ENCODE assay signal across 8 mouse cellular contexts in the genomic region with DNA sequence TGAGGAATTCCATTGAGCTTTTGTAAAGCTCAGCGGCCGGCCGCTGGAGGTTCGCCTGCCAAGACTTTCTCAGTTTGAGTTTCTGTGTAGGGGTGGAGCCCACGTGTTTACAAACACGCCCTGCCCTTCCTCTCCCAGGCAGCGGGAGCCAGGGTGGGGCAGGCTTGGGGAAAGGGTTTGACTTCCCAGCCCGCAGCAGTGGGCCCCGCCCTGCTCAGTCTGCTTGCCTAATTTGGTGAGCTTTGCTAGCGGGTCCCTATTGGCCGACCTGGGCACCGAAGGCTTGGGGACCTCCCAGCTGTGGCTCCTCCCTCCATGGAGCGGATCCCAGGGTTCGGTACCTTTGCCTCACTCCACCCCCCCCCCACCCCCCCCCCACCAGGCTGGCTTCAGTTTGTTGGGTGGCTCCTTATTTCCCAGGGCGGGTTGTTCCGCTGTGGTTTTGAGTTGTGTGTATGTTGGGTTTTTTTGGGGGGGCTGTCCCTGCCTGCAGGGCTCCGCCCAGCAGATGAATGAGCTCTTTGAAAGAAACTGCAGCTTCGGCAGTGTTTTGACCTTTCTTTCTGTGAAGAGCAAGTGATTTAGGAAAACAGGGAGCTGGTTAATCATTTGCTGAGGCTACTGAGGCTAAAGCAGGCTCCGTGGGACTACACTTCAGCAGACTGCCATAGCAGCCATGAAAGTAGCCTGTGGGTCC. TPM values are rescaled to one million over a fixed set of nuclear protein-coding genes. Genes with fewer than 3 reads are reported as not detected.
DNase-seq lines count a peak whose midpoint lies in the region; ATAC-seq and TF ChIP-seq lines count a peak whose summit lies in the region.

No protein-coding gene starts in this region.

- H3K79me3 ChIP-seq in C2C12 (ENCODE audit: low read depth), result peaks cover 4% of the 10 kb centered on the region

- H3K9ac ChIP-seq in embryonic facial prominence, embryonic 14.5 days (ENCODE audit: low read depth, low read length), result peak overlapping the region; percentile 49
- H3K9ac ChIP-seq in liver, embryonic 14.5 days (replicated peaks), result peak overlapping the region; percentile 68
- H3K9ac ChIP-seq in stomach, embryonic 16.5 days (ENCODE audit: low read length), result peak overlapping the region; percentile 72

- peaks cover 44% of the 10 kb centered on the region for H3K79me2 ChIP-seq in C2C12 (ENCODE audit: control insufficient read depth, insufficient read depth)

- TF ChIP-seq EP300 in liver, embryonic 14.5 days (IDR thresholded peaks at IDR 0.05; ENCODE audit: low read depth), result no peak

- no peak for TF ChIP-seq CTCF in C2C12 (IDR thresholded peaks at IDR 0.05; ENCODE audit: control insufficient read depth, insufficient read depth, insufficient read length)
- TF ChIP-seq CTCF in liver, embryonic 14.5 days (IDR thresholded peaks at IDR 0.05; ENCODE audit: low read depth), result no peak

- no peaks in the 10 kb centered on the region for H3K9me3 ChIP-seq in embryonic facial prominence, embryonic 14.5 days (ENCODE audit: control insufficient read depth, low read length)
- no peaks in the 10 kb centered on the region for H3K9me3 ChIP-seq in liver, embryonic 14.5 days (ENCODE audit: control insufficient read depth, low read length)
- no peaks in the 10 kb centered on the region for H3K9me3 ChIP-seq in stomach, embryonic 16.5 days (replicated peaks; ENCODE audit: control insufficient read depth, low read length)

- peak; percentile 95 for ATAC-seq in embryonic facial prominence, embryonic 14.5 days (ENCODE audit: low read depth)
- peak; percentile 93 for ATAC-seq in liver, embryonic 14.5 days (ENCODE audit: insufficient read depth)
- peak; percentile 96 for ATAC-seq in stomach, embryonic 16.5 days (ENCODE audit: insufficient read depth, low FRiP score)

- peak overlapping the region; percentile 70 for H3K4me2 ChIP-seq in embryonic facial prominence, embryonic 14.5 days (ENCODE audit: low read depth, low read length)
- H3K4me2 ChIP-seq in liver, embryonic 14.5 days (ENCODE audit: low read depth), result peak overlapping the region; percentile 83
- peak overlapping the region; percentile 55 for H3K4me2 ChIP-seq in stomach, embryonic 16.5 days (ENCODE audit: low read depth, low read length)

- H3K27ac ChIP-seq in embryonic facial prominence, embryonic 14.5 days (replicated peaks; ENCODE audit: low read depth, low read length), result peak overlapping the region; percentile 97
- H3K27ac ChIP-seq in liver, embryonic 14.5 days, result peak overlapping the region; percentile 89
- H3K27ac ChIP-seq in stomach, embryonic 16.5 days (ENCODE audit: low read length), result peak overlapping the region; percentile 100

- H3K4me3 ChIP-seq in C2C12 (ENCODE audit: insufficient read depth, poor library complexity, severe bottlenecking), result no peak overlapping the region
- H3K4me3 ChIP-seq in embryonic facial prominence, embryonic 14.5 days (ENCODE audit: low read depth, low read length), result peak overlapping the region; percentile 19
- H3K4me3 ChIP-seq in liver, embryonic 14.5 days (ENCODE audit: insufficient read depth in 1 of 2, low read depth in 2 of 2, low read length in 2 of 2), result peak overlapping the region; percentile 54 to 60
- peak overlapping the region; percentile 35 for H3K4me3 ChIP-seq in stomach, embryonic 16.5 days (replicated peaks; ENCODE audit: low read length)

- H3ac ChIP-seq in C2C12 (ENCODE audit: control insufficient read depth, insufficient read length, low read depth), result peak overlapping the region; percentile 67

- DNase-seq in adrenal gland, adult 8-10 months, result peak; percentile 96
- peak; percentile 98 for DNase-seq in embryonic facial prominence, embryonic 14.5 days (ENCODE audit: low spot score)
- peak; percentile 98 for DNase-seq in heart, adult 9 months (ENCODE audit: low spot score in 2 of 2)
- DNase-seq in kidney, adult 8-10 months, result peak; percentile 98 to 99
- peak; percentile 90 to 96 (median 92) for DNase-seq in liver, embryonic 14.5 days (ENCODE audit: low read depth in 3 of 3, low spot score in 3 of 3)
- DNase-seq in naive thymus-derived CD4-positive, alpha-beta T cell, adult 2 months (ENCODE audit: low read depth), result peak; percentile 94

- WGBS in embryonic facial prominence, embryonic 14.5 days, result under 1% methylated on average over 17 of the region's 19 CpGs
- WGBS in liver, embryonic 14.5 days (ENCODE audit: insufficient replicate concordance), result 0% methylated on average over 19 of the region's 19 CpGs
- 0% methylated on average over 19 of the region's 19 CpGs for WGBS in stomach, embryonic 16.5 days

- H3K4me1 ChIP-seq in embryonic facial prominence, embryonic 14.5 days (ENCODE audit: control insufficient read depth, insufficient read depth, low read length), result peaks cover 55% of the 10 kb centered on the region
- H3K4me1 ChIP-seq in liver, embryonic 14.5 days (replicated peaks; ENCODE audit: control insufficient read depth in 2 of 2, insufficient read depth in 2 of 2, low read length in 1 of 2), result peaks cover 35 to 37% of the 10 kb centered on the region in 2 experiments
- H3K4me1 ChIP-seq in stomach, embryonic 16.5 days (ENCODE audit: control insufficient read depth, insufficient read depth, low read length), result peaks cover 59% of the 10 kb centered on the region

- no peaks in the 10 kb centered on the region for H3K27me3 ChIP-seq in C2C12 (ENCODE audit: control insufficient read depth, insufficient read depth, insufficient read length)
- H3K27me3 ChIP-seq in embryonic facial prominence, embryonic 14.5 days (replicated peaks; ENCODE audit: control insufficient read depth, insufficient read depth, low read length), result no peaks in the 10 kb centered on the region
- H3K27me3 ChIP-seq in liver, embryonic 14.5 days (ENCODE audit: control insufficient read depth, insufficient read depth, low read length), result no peaks in the 10 kb centered on the region
- H3K27me3 ChIP-seq in stomach, embryonic 16.5 days (ENCODE audit: control insufficient read depth, insufficient read depth, low read length), result no peaks in the 10 kb centered on the region

- H3K36me3 ChIP-seq in C2C12 (ENCODE audit: control insufficient read depth, insufficient read depth), result peaks cover 5% of the 10 kb centered on the region
- peaks cover 17% of the 10 kb centered on the region for H3K36me3 ChIP-seq in embryonic facial prominence, embryonic 14.5 days (ENCODE audit: control insufficient read depth, insufficient read depth, low read length)
- peaks cover 4% of the 10 kb centered on the region; the same call in 1 of the 2 replicates for H3K36me3 ChIP-seq in liver, embryonic 14.5 days (replicated peaks; ENCODE audit: control insufficient read depth, insufficient read depth, low read depth)
- peaks cover 7% of the 10 kb centered on the region; the same call in 1 of the 2 replicates for H3K36me3 ChIP-seq in stomach, embryonic 16.5 days (ENCODE audit: control insufficient read depth, insufficient read depth, low read length)

TF ChIP-seq in C2C12, 6 proteins besides CTCF, POLR2A, EP300 and RAD21:
- TF ChIP-seq FOSL1 (IDR thresholded peaks at IDR 0.05; ENCODE audit: insufficient read depth, low read length, poor library complexity, severe bottlenecking), result no peak
- no peak for TF ChIP-seq MYOG (IDR thresholded peaks at IDR 0.05; ENCODE audit: control insufficient read depth, extremely low read depth, insufficient read length)
- no peak for TF ChIP-seq MYOD1 (IDR thresholded peaks at IDR 0.05; ENCODE audit: control insufficient read depth, insufficient read length, low read depth)
- TF ChIP-seq USF1 (IDR thresholded peaks at IDR 0.05; ENCODE audit: low read depth), result peak; percentile 2

RNA-seq across cellular contexts. Expression of a gene that starts 23.1 kb away (rescaled TPM):
- 6.6 TPM for polyA plus RNA-seq in C2C12 (2012; fragmentation: generic; extraction: Trizol)
- 10 to 100 TPM; 18.4 to 36.8 (median 26.5) TPM for total RNA-seq in adrenal gland, adult 8-10 months (2022)
- polyA plus RNA-seq in embryonic facial prominence, embryonic 14.5 days (2014; fragmentation: Nextera tagmentation; extraction: Ambion mirVana), result 8.7 and 10.6 TPM in 2 replicates
- 5.8 and 6.8 TPM in 2 replicates for polyA plus RNA-seq in liver, embryonic 14.5 days (2012; rRNA removed)
- polyA plus RNA-seq in liver, embryonic 14.5 days (2014; fragmentation: Nextera tagmentation; extraction: Ambion mirVana), result 3.1 and 3.5 TPM in 2 replicates
- polyA plus RNA-seq in stomach, embryonic 16.5 days (2015; fragmentation: Nextera tagmentation; extraction: Ambion mirVana), result 9.5 and 10.4 TPM in 2 replicates

RNA-seq across cellular contexts. Expression of a gene that starts 39.3 kb away (rescaled TPM):
- polyA plus RNA-seq in C2C12 (2012; fragmentation: generic; extraction: Trizol), result 8.2 TPM
- total RNA-seq in adrenal gland, adult 8-10 months (2022), result 10 to 100 TPM; 24.8 to 30.9 (median 28.3) TPM
- polyA plus RNA-seq in embryonic facial prominence, embryonic 14.5 days (2014; fragmentation: Nextera tagmentation; extraction: Ambion mirVana), result 5.6 and 7.5 TPM in 2 replicates
- 2.4 TPM in 2 replicates for polyA plus RNA-seq in liver, embryonic 14.5 days (2012; rRNA removed)
- polyA plus RNA-seq in liver, embryonic 14.5 days (2014; fragmentation: Nextera tagmentation; extraction: Ambion mirVana), result 1.1 and 1.8 TPM in 2 replicates
- 3.5 and 3.7 TPM in 2 replicates for polyA plus RNA-seq in stomach, embryonic 16.5 days (2015; fragmentation: Nextera tagmentation; extraction: Ambion mirVana)
